Mouse (Mus musculus): ENCODE data around the gene Pheta1.

The Pheta1 gene

GRCm38 (mm10) chr5:121846322-121846721 lies 2.5 kb upstream of the Pheta1 start:
- DNase-seq: no peak

GRCm38 (mm10) chr5:121847269-121847668 lies 1.5 kb upstream of the Pheta1 start:
- peak; percentile 31 for DNase-seq

DNA sequence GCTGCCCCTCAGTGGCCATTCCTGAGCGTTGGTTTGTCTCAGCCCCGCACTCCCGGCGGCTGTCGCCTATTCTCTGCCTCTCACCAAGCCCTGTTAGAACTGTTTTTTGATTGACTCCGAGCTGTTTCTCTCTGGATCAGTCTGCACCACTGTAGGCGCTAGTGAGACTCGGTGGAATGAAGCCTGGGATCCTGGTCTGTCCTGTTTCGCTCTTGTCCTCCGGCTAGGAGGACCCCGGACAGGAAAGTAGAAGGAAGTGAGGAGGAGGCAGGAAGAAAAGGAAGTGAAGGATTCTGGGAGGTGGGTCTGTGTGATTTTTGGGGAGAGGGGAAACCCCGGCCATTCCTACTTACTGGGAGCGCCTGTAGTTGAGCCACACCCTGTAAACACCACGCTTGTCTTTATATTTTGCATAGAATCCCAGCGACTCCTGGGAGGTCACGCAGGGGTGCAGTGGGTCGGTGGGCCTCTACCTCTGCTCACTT lies 707 bp upstream of the Pheta1 start:
- DNase-seq: peak; percentile 53

DNA sequence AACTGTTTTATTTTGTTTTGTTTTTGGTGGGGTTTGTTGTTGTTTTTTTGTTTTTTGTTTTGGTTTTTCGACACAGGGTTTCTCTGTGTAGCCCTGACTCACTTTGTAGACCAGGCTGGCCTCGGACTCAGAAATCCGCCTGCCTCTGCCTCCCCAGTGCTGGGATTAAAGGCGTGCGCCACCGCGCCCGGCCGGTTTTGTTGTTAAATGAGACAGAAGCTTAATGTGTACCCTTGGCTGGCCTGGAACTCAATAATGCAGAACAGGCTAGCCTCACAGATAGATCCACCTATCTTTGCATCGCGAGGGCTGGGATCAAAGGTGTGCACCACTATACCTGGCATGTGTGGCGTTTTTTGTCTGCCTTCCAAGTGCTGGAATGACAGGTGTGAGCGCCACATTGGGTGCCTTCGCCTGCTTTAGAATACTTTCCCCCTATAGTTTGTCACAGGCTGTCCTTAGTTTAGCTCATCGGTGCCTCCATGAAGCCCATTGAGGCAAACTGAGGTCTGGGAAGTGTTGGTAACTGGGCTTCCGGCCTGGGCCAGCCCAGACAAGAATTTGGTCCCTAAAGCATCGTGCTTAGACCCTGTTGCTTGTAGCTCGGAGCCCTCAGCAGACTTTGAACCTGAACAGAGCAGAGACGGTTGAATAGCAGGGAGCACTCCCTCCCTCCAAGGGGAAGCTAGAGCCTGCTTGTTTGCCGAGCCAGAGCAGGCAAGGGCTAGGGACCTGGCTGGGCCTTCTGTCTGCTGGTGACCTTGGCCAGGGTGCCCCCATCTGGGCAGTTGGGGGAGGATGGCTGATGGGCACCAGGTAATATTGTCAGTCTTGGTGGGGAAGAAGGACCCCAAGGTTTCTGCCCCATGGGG lies 930 bp downstream of the Pheta1 start:
- DNase-seq: peak; percentile 55

DNA sequence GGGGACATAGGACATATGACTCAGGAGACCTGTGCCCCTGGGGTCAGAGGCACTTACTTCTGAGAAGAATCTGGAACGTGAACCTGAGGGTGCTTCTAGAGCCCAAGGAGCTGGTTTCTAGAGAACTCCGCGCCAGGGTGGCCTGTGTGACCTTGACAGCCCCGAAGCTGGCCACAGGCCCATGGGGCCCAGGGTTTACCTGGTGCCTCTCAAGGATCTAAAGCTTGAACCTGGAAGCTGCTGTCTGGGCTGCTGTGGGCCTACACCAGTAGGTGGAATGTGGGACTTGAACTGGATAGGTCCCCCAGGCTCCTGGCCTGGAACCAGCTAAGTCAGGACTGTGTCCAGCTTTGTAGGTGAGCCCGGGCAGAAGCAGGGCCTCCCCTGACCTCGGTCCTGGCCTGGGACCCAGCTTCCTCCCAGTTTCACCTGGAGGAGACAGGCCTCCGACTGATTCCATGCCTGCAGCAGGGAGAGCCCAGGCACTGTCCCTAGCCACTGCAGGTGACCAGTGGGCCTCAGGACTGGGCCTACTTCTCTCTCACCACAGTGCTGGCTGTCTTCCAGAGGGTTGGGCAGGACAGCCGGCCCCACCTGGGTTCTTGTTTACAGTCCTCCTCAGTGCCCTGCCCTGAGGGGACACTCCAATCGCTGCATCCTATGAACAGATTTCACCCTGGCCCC lies 4.7 kb downstream of the Pheta1 start:
- DNase-seq: peak; percentile 65

GRCm38 (mm10) chr5:121854768-121855167 lies 6.0 kb downstream of the Pheta1 start:
- no peak for DNase-seq

GRCm38 (mm10) chr5:121856740-121857139 lies 8.0 kb downstream of the Pheta1 start:
- no peak for DNase-seq

- no peak for DNase-seq
Measured at GRCm38 (mm10) chr5:121858427-121858826, 9.6 kb downstream of the Pheta1 start.

DNA sequence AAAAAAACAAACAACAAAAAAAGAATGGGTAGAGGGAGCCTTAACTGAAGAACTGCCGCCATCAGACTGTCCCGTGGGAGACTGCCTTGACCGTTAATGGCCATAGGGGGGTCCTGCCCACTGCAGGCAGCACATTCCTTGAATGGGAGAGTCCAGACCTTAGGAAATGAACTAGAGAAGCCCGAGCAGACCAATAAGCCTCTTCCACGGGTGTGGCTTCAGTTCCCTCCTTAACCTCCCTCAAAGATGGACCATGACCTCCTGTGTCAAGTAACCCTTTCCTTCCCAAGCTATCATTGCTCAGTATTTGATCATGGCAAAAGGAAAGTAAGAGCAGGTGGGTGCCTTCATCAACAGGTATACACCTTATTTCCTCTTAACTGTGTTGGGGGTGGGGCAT lies 13.2 kb downstream of the Pheta1 start:
- DNase-seq: no peak

DNA sequence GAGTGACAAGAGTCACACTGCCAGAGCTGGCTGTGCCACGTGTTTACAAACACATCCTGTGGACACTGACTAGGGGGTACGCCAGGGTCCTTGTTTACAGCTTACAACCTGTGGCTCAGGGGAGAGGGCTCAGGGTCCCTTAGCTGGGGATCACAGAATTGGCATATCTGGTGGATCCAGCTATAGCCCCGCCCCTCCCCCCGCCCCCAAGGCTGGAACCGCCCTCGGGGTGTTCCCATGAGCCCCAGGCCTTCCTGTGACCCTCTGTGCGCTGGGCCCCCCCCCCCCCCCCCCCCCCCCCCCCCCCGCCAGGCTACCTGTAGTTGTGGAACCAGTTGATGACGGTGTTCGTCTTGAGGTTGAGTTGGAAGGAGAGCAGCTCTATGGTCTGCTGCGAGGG lies 15.5 kb downstream of the Pheta1 start:
- no peak for DNase-seq

- DNase-seq: no peak
Measured at GRCm38 (mm10) chr5:121867963-121868362, 19.2 kb downstream of the Pheta1 start.

GRCm38 (mm10) chr5:121870832-121871231 lies 22.0 kb downstream of the Pheta1 start:
- no peak for DNase-seq

DNA sequence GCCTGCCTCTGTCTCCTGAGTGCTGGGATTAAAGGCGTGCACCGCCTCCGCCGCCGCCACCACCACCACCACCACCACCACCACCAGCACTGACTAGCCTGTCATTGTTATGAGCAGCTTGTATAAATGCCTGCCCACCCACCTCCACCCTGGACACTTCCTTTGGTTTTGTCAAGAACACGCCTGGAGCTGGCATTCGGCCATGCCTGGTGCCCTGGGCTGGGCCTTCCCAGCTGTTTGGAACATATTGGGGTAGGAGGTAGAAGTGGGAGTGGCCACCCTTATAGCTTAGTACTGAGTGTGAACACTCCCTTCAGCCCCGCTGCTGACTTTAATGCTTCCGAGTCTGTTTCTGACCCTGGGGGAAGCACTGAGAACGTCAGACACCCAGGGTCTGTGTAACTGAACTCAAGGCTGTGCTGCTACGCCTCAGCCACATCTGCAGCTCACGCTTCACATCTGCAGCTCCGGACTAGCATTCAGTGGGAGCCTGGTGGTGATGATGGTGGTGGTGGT lies 22.8 kb downstream of the Pheta1 start:
- DNase-seq: no peak

DNA sequence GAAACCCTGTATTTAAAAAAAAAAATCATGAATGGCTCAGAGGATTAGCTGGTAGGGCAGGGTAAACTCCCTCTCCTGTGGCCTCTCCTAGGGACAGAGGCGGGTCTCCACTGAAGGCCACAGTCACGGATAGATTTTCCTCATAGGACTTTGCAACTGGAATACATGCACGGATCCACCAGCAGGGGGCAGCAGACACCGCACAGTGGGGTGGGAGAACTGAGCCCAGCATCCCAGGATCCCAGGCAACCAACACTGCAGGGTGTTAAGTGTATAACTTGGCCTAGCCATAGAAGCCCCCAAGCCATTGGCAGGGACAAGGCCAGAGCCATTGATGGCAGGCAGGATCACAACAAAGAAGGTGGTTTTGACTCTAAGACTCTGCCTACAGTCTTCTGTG lies 23.4 kb downstream of the Pheta1 start:
- peak; percentile 52 for DNase-seq

- no peak for DNase-seq
Measured at GRCm38 (mm10) chr5:121875041-121875440, 26.3 kb downstream of the Pheta1 start.

DNA sequence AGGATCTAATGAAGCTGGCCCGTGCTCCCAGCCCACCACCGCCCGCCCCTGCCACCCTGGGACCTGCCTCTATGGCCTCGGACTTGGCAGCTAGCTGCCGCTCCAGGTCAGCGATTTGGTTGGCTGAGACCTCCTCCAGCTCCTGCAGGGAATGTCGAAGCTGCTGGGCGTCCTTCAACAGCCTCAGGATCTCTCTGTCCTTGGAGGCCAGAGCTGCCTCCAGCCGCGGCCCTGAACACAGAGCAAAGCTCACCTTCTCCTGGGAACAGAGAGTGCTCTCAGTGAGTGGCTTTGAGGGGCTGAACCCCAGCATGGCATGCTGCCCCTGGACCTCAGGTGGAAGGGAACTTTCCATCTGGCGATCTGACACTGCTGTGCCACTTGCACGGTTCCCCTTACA lies 28.1 kb downstream of the Pheta1 start:
- no peak for DNase-seq

DNA sequence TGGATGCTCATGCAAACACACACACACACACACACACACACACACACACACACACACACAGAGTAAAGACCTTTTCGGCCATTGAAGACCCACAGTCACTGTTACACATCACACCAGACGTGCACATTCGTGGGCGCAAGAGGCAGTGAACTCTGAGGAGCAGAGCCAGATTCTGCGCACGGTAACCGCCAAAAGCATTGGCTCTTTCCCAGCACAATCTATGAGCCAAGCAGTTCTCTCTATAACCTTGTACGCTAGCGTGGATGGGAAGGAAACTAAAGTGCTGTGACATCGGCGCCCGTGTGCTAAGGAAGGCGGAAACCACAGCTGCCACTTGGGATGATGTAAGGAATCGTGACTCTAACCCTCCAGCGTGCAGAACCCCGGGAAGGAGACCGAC lies 29.9 kb downstream of the Pheta1 start:
- DNase-seq: no peak

GRCm38 (mm10) chr5:121879211-121879610 lies 30.4 kb downstream of the Pheta1 start:
- no peak for DNase-seq

DNA sequence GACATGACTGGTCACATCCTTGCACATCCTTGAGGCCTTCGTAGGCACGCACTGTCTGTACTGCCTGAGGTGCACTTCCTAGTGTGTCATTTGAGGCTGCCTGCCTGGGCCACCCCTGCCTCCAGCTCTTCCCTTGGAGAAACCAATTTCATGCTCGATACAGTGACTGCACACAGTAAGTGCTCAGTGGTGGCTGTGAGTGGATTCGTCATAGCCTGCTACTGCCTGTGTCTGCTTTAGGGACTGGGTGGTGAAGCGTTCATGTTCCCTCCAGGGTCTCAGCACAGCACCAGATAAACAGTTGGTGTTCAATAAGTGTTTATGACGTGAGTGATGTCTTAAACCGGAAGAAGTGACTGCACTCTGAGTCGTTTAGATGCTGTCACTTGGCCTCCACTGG lies 34.6 kb downstream of the Pheta1 start:
- no peak for DNase-seq

- DNase-seq: peak; percentile 22
Measured at GRCm38 (mm10) chr5:121889375-121889774, 40.6 kb downstream of the Pheta1 start.

DNA sequence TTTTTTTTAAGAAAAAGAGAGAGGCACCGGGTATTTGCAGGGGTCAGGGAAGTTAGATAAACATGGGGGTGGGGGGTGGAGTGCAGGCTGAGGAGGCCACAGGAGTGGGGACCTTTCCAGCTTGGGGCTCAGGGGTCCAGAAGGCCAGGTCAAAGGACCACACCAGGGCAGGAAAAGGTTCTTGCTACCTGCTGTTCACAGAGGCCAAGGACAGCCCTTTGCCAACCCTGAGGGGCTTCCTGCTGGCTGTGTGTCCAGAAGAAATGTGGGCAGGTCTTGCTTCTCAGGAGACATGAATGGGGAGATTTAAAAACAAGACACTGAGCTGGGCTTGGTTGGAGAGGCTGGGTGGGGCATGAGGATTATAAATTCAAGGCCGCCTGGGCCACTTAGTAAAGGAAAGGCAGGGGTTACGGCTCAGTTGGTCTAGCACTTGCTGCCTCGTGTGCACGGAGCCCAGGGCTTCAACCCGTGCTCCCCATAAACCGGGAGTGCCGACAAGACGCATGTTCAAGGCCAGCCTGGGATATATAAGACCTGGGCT lies 41.1 kb downstream of the Pheta1 start:
- no peak for DNase-seq

DNA sequence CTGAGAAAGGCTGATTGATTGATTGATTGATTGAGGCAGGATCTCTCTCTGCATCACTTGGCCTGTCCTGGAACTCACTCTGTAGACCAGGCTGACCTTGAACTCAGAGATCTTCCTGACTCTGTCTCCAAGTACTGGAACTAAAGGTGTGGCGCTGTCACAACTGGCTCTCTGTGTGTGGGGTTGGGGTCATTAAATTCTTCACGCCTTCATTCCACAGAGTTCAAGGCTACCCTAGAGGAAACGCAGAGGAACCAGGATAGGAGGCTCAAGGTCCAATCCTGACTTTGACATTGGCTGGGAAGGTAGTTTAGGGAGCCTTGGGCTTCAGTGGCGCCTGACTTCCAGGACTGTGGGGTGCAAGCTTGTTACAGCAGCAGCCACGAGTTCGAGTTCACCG lies 42.1 kb downstream of the Pheta1 start:
- DNase-seq: no peak

DNA sequence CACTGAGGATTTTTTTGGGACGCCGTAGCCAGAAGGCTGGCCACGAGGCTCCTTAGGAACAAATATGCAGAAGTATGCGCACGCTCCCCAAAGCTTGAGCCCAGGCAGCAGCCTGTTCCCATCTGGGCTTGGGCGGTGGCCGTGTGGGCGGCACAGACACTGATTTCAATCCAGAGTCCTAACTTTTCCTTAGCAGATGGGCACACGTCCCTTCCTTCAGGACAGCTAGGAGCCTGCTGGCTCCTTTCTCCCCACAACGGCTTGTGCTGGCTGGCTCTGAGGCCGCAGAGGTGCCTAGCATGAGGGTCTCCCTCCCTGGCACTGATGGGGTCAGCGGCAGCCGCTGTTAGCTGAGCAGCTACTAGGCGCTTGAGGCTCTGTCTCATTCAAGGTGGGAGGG lies 43.5 kb downstream of the Pheta1 start:
- DNase-seq: no peak

GRCm38 (mm10) chr5:121893581-121893980 lies 44.8 kb downstream of the Pheta1 start:
- DNase-seq: no peak

Data from cerebellum, adult 11-12 months (tissue).